Mouse (Mus musculus) bone marrow macrophage, adult 2 months (primary cell): ENCODE data around the gene Erp27.

ENCODE experiments used
- CTCF ChIP-seq: IDR thresholded peaks from 2 replicates; pipeline ENCODE4 v1.5.1; 2012; ENCODE audit warnings: low read depth, mild to moderate bottlenecking, low read length, moderate library complexity
- POLR2A ChIP-seq: IDR thresholded peaks from 2 replicates; pipeline ENCODE4 v1.6.1; 2012; ENCODE audit warnings: mild to moderate bottlenecking, low read depth, low read length, borderline replicate concordance

- TF ChIP-seq CTCF (no peak), POLR2A (no peak)
These were observed 45.5 kb upstream of the Erp27 start for GRCm38 (mm10) chr6:136967466-136967865.
